Mouse (Mus musculus) kidney, embryonic 16.5 days (tissue): Measurements from ENCODE around the gene Hist1h3g. TPM values are rescaled to one million over a fixed set of nuclear protein-coding genes. Genes with fewer than 3 reads are reported as not detected.
A peak's percentile ranks its signal among the peaks of the same experiment; 100 is the strongest.
"Not testable (repeated sequence)": the region's sequence is repeated elsewhere in the genome, so short reads cannot be mapped to it uniquely, and the experiment has no call there.

ENCODE experiments used
- ATAC-seq: fragments of 200-750 bp; cut with Nextera tagmentation; 2 replicates; pipeline ENCODE4 v1.8.0; 2017; ENCODE audit warnings: moderate TSS enrichment; ENCODE audit not compliant: low FRiP score, low TSS enrichment
- H3K27ac ChIP-seq: fragments of 300-500 bp; sonication (generic); 2 replicates; pipeline ENCODE4 v1.5.1; 2014; ENCODE audit warnings: low read length
- H3K27me3 ChIP-seq: fragments of 300-500 bp; sonication (generic); 2 replicates; pipeline ENCODE4 v1.6.1; 2014; ENCODE audit warnings: low read length, control low read depth, mixed read lengths; ENCODE audit not compliant: insufficient read depth
- H3K36me3 ChIP-seq: fragments of 300-500 bp; sonication (generic); 2 replicates; pipeline ENCODE4 v1.6.1; 2014; ENCODE audit warnings: low read length, control low read depth, mixed read lengths; ENCODE audit not compliant: insufficient read depth
- H3K4me1 ChIP-seq: fragments of 300-500 bp; sonication (generic); 2 replicates; pipeline ENCODE4 v1.6.1; 2014; ENCODE audit warnings: low read length, control low read depth, mixed read lengths; ENCODE audit not compliant: insufficient read depth
- H3K4me2 ChIP-seq: fragments of 300-500 bp; sonication (generic); replicated peaks from 2 replicates; pipeline ENCODE4 v1.6.1; 2014; ENCODE audit warnings: low read depth, low read length
- H3K4me3 ChIP-seq: fragments of 300-500 bp; sonication (generic); 2 replicates; pipeline ENCODE4 v1.5.1; 2014; ENCODE audit warnings: mild to moderate bottlenecking, low read length
- H3K9ac ChIP-seq: fragments of 300-500 bp; sonication (generic); replicated peaks from 2 replicates; pipeline ENCODE4 v1.6.1; 2014; ENCODE audit warnings: low read length
- H3K9me3 ChIP-seq: fragments of 300-500 bp; sonication (generic); 2 replicates; pipeline ENCODE4 v1.6.1; 2016; ENCODE audit warnings: low read length, control low read depth
- WGBS: fragments of 180-500 bp; shearing (Covaris S2); extraction: QIAGEN DNeasy Blood & Tissue Kit; methylation state at CpG from one replicate; pipeline ENCODE4 v1.1.7; 2014; 5-methylcytosine and 5-hydroxymethylcytosine counted together
- polyA plus RNA-seq: library from polyadenylated mRNA; unstranded; fragments of >200 nt; fragmentation: Nextera tagmentation; extraction: Ambion mirVana; gene quantifications from 2 replicates; pipeline ENCODE4 v1.2.1, GENCODE M21; 2015

The Hist1h3g gene
- polyA plus RNA-seq, 1 experiment from 2014 or later = 6.0 TPM

- no peaks in the 10 kb centered on the region for H3K9me3 ChIP-seq
- H3K36me3 ChIP-seq = no peaks in the 10 kb centered on the region
- H3K9ac ChIP-seq = peak within 1 kb of the TSS; percentile 79
- H3K4me3 ChIP-seq = peak within 1 kb of the TSS; percentile 54
- H3K4me2 ChIP-seq = peak within 1 kb of the TSS; percentile 61
- no peaks in the 10 kb centered on the region for H3K27me3 ChIP-seq
- under 1% methylated on average over 17 of the region's 18 CpGs for WGBS
- peak; percentile 69 for ATAC-seq
- peak within 1 kb of the TSS; percentile 89 for H3K27ac ChIP-seq
- H3K4me1 ChIP-seq = peaks cover 15% of the 10 kb centered on the region
These were observed 40.1 kb downstream of the Hist1h3g start, which contains the start of gene Hist1h3d for GRCm38 (mm10) chr13:23575271-23575851. Gene Hist1h3d (plus strand): TSS chr13:23575763.

- Histone ChIP-seq H3K4me1 (peaks cover 15% of the 10 kb centered on the region), H3K4me3 (peak overlapping the region; percentile 54), H3K9ac (peak overlapping the region; percentile 79), H3K27ac (peak overlapping the region; percentile 89), H3K4me2 (peak overlapping the region; percentile 61)
- H3K9me3 ChIP-seq, ATAC-seq, H3K27me3 ChIP-seq, H3K36me3 ChIP-seq: not testable (repeated sequence)
- WGBS = under 1% methylated on average over 8 of the region's 40 CpGs
These were observed 40.7 kb downstream of the Hist1h3g start for GRCm38 (mm10) chr13:23575864-23576313.

- no peak for ATAC-seq
- Histone ChIP-seq H3K9ac (peak overlapping the region; percentile 79), H3K4me2 (peak overlapping the region; percentile 61), H3K9me3 (no peaks in the 10 kb centered on the region), H3K4me1 (peaks cover 15% of the 10 kb centered on the region), H3K36me3 (no peaks in the 10 kb centered on the region), H3K27me3 (no peaks in the 10 kb centered on the region), H3K4me3 (peak overlapping the region; percentile 54), H3K27ac (peak overlapping the region; percentile 89)
- 7% methylated on average over 7 of the region's 7 CpGs for WGBS
These were observed 41.2 kb downstream of the Hist1h3g start for GRCm38 (mm10) chr13:23576351-23576881.

- Histone ChIP-seq H3K4me2 (peak overlapping the region; percentile 61), H3K9me3 (no peaks in the 10 kb centered on the region), H3K4me1 (peaks cover 19% of the 10 kb centered on the region), H3K9ac (peak overlapping the region; percentile 79), H3K4me3 (peak overlapping the region; percentile 54), H3K27ac (peak overlapping the region; percentile 89), H3K27me3 (no peaks in the 10 kb centered on the region), H3K36me3 (no peaks in the 10 kb centered on the region)
- ATAC-seq = no peak
- WGBS = 38% methylated on average over 6 of the region's 6 CpGs
These were observed 41.9 kb downstream of the Hist1h3g start for GRCm38 (mm10) chr13:23576906-23577639.

DNA sequence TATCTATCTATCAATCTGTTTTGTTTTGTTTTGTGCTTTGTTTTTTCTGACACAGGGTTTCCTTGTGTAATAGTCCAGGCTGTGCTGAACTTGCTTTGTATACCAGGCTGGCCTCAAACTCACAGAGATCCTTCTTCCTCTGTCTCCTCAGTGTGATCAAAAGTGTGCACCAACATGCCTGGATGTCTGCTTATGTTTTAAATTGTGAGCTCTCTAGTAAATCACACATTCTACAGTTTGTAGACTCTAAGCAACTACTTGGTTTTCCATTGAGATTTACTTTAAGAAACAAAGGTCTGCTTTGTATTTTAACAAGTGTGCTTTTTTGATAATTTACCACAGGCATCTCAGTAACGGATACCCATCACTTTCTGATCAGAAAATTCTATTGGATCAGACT lies 42.6 kb downstream of the Hist1h3g start:
- Histone ChIP-seq H3K9me3 (no peaks in the 10 kb centered on the region), H3K4me2 (no peak overlapping the region), H3K36me3 (no peaks in the 10 kb centered on the region), H3K27ac (no peak overlapping the region), H3K4me3 (no peak overlapping the region), H3K4me1 (peaks cover 22% of the 10 kb centered on the region), H3K9ac (no peak overlapping the region), H3K27me3 (no peaks in the 10 kb centered on the region)
- ATAC-seq = no peak
- WGBS = 94% methylated on average over 1 of the region's 1 CpGs

- peak; percentile 93 for ATAC-seq
- Histone ChIP-seq H3K36me3 (no peaks in the 10 kb centered on the region), H3K4me1 (peaks cover 37% of the 10 kb centered on the region), H3K27ac (peak within 1 kb of the TSS; percentile 92), H3K9ac (peak within 1 kb of the TSS; percentile 79), H3K4me2 (peak within 1 kb of the TSS; percentile 71), H3K27me3 (no peaks in the 10 kb centered on the region), H3K4me3 (peak within 1 kb of the TSS; percentile 65), H3K9me3 (no peaks in the 10 kb centered on the region)
- WGBS = 0% methylated on average over 43 of the region's 43 CpGs
These were observed 46.4 kb downstream of the Hist1h3g start, which contains the start of gene Hist1h4d for GRCm38 (mm10) chr13:23581408-23582218. Gene Hist1h4d (plus strand): TSS chr13:23581598.

DNA sequence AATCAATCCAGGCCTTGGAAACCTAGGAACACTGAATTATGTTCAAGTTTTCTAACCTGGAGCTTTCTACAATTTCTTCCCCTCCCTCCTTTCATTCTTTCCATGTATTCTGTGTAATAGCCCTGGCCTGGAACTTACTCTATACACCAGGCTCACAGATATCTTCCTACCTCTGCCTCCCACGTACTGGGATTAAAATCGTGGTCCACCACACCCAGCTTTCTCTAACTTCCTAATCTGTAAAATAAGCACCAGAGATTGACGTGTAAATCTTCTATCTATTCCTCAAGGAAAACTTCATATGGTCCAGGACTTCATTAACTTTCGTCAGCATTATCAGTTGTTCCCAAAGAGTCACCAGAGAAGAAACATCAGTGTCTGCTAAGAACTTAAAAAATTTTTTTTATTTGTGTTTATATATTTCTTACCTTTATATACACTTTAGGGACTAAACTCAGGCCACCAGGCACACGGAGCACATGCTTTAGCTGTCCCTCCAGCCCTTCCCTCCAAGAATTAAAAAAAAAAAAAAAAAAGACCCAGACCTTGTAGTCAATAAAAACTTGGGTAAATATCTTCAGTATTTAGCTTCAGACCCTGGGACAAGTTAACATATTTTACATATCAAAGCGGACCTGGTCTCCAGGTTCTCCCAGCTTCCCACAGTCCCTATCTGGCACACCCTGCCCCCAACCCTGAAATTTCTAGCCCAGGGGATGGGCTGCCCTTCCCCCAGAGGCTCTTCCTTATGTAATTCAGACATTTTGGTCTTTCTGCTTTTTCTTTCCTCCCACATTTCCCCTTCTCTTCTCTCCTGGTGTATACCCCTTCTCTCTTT lies 47.2 kb downstream of the Hist1h3g start:
- Histone ChIP-seq H3K27me3 (no peaks in the 10 kb centered on the region), H3K4me2 (peak overlapping the region; percentile 71), H3K4me1 (peaks cover 35% of the 10 kb centered on the region), H3K9ac (peak overlapping the region; percentile 79), H3K36me3 (no peaks in the 10 kb centered on the region), H3K4me3 (peak overlapping the region; percentile 65), H3K27ac (peak overlapping the region; percentile 92), H3K9me3 (no peaks in the 10 kb centered on the region)
- ATAC-seq = no peak
- WGBS = 6% methylated on average over 6 of the region's 6 CpGs

GRCm38 (mm10) chr13:23583387-23584068 lies 48.3 kb downstream of the Hist1h3g start:
- peak overlapping the region; percentile 7; the same call in 1 of the 2 replicates for H3K9ac ChIP-seq

More at GRCm38 (mm10) chr13:23583387-23584068, 48.3 kb downstream of the Hist1h3g start:
- Histone ChIP-seq H3K4me2 (peak overlapping the region; percentile 7; the same call in 1 of the 2 replicates), H3K4me3 (no peak overlapping the region), H3K36me3 (no peaks in the 10 kb centered on the region), H3K27ac (peak overlapping the region; percentile 92), H3K9me3 (no peaks in the 10 kb centered on the region), H3K27me3 (no peaks in the 10 kb centered on the region), H3K4me1 (peaks cover 35% of the 10 kb centered on the region)
- ATAC-seq = no peak
